Mouse (Mus musculus) myocyte (in vitro differentiated cells): ENCODE results near the gene Taf1c.

Experiments
- CEBPB ChIP-seq: IDR thresholded peaks from 2 replicates; pipeline ENCODE4 v1.6.1; 2011; ENCODE audit warnings: mild to moderate bottlenecking, moderate library complexity; ENCODE audit not compliant: poor library complexity, insufficient read depth, severe bottlenecking
- E2F4 ChIP-seq: IDR thresholded peaks from one replicate; pipeline ENCODE4 v1.6.1; 2011; ENCODE audit warnings: mild to moderate bottlenecking, control low read depth, moderate library complexity; ENCODE audit not compliant: insufficient read depth
- MAX ChIP-seq: IDR thresholded peaks from one replicate; pipeline ENCODE4 v1.6.1; 2011; ENCODE audit warnings: low read depth, mild to moderate bottlenecking, control low read depth
- MYOD1 ChIP-seq, 3 experiments: IDR thresholded peaks; one replicate each; pipeline ENCODE4 v1.6.1; 2011; ENCODE audit warnings: control low read depth in 2 of 3, low read depth in 2 of 3, mild to moderate bottlenecking in 2 of 3, moderate library complexity in 1 of 3; ENCODE audit not compliant: insufficient read length in 2 of 3, control insufficient read depth in 1 of 3
- MYOG ChIP-seq, 3 experiments: IDR thresholded peaks; one replicate each; pipeline ENCODE4 v1.6.1; 2011; ENCODE audit warnings: control low read depth in 2 of 3, low read depth in 2 of 3, mild to moderate bottlenecking in 2 of 3; ENCODE audit not compliant: insufficient read length in 2 of 3, control insufficient read depth in 1 of 3, insufficient read depth in 1 of 3
- POLR2A ChIP-seq: IDR thresholded peaks from one replicate; pipeline ENCODE4 v1.6.1; 2011; ENCODE audit warnings: low read depth, mild to moderate bottlenecking, control low read depth, moderate library complexity; ENCODE audit not compliant: insufficient read length
- POLR2AphosphoS2 ChIP-seq: IDR thresholded peaks from one replicate; pipeline ENCODE4 v1.6.1; 2011; ENCODE audit warnings: low read depth, control low read depth; ENCODE audit not compliant: insufficient read length
- REST ChIP-seq: IDR thresholded peaks from one replicate; pipeline ENCODE4 v1.6.1; 2011; ENCODE audit warnings: mild to moderate bottlenecking, control low read depth, moderate library complexity; ENCODE audit not compliant: insufficient read depth, insufficient read length
- SRF ChIP-seq: IDR thresholded peaks from one replicate; pipeline ENCODE4 v1.6.1; 2011; ENCODE audit warnings: low read depth; ENCODE audit not compliant: control insufficient read depth, insufficient read length
- TCF12 ChIP-seq: IDR thresholded peaks from one replicate; pipeline ENCODE4 v1.6.1; 2011; ENCODE audit warnings: mild to moderate bottlenecking, control low read depth; ENCODE audit not compliant: poor library complexity, insufficient read depth, severe bottlenecking
- USF1 ChIP-seq: IDR thresholded peaks from one replicate; pipeline ENCODE4 v1.6.1; 2011; ENCODE audit warnings: low read depth, mild to moderate bottlenecking, control low read depth, moderate library complexity

DNA sequence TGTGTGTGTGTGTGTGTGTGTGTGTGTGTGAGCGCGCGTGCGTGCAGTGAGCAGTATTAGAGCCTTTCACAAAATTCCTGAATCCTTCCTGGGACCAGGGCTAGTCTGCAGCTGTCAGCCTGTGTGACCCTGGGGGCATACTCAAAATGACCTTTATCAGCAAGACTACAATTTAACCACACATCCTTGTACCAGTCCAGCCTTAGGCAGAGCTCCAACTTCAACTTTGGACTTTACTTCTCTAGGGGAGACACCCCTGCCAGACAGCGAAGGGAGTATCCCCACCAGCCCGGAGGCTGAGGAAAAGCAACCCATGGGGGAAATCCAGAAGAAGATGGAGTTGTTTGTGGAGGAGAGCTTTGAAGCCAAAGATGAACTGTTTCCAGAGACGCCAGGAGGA lies 13.6 kb downstream of the Taf1c start:
- TF ChIP-seq POLR2A (no peak), MYOD1 (IDR thresholded peaks at IDR 0.05; ENCODE audit: control insufficient read depth in 1 of 3, insufficient read length in 2 of 3, low read depth in 2 of 3) (no peak), USF1 (no peak), E2F4 (no peak), TCF12 (no peak), POLR2AphosphoS2 (no peak), SRF (no peak), CEBPB (no peak), MAX (no peak), REST (no peak), MYOG (IDR thresholded peaks at IDR 0.05; ENCODE audit: control insufficient read depth in 1 of 3, insufficient read depth in 1 of 3, insufficient read length in 2 of 3, low read depth in 2 of 3) (no peak)
